Mouse (Mus musculus) erythroid progenitor cell, adult 5-6 weeks (primary cell): ENCODE data around the gene E330021D16Rik. TPM values are rescaled to one million over a fixed set of nuclear protein-coding genes. Genes with fewer than 3 reads are reported as not detected.
A peak's percentile ranks its signal among the peaks of the same experiment; 100 is the strongest.
"Not testable (repeated sequence)": the region's sequence is repeated elsewhere in the genome, so short reads cannot be mapped to it uniquely, and the experiment has no call there.

Experiments used
- ATAC-seq: replicated peaks from 2 replicates; pipeline ENCODE4 v1.8.0; 2016; ENCODE audit warnings: moderate number of reproducible peaks, mild to moderate bottlenecking, moderate TSS enrichment, inconsistent platforms; ENCODE audit not compliant: poor library complexity, low FRiP score, severe bottlenecking
- total RNA-seq, 2 experiments: library from RNA; stranded (forward) in 1 of 2; stranded (reverse) in 1 of 2; fragments of 150-400 nt in 1 of 2; fragments of 186-747, 209-891 nt in 1 of 2; gene quantifications; 2 replicates each; pipeline versions ENCODE4 v1.2.3 to v1.2.4; 2015 to 2017; ENCODE audit warnings: low replicate concordance in 2 of 2

Gene E330021D16Rik
- total RNA-seq (2015; ENCODE audit: low replicate concordance) (not detected in 2 replicates), total RNA-seq (2017; ENCODE audit: low replicate concordance) (not detected in 2 replicates)

GRCm38 (mm10) chr6:136415133-136415775, at the start of gene E330021D16Rik:
Gene E330021D16Rik, minus strand, starts transcription at chr6:136415569.
- ATAC-seq, result no peak

DNA sequence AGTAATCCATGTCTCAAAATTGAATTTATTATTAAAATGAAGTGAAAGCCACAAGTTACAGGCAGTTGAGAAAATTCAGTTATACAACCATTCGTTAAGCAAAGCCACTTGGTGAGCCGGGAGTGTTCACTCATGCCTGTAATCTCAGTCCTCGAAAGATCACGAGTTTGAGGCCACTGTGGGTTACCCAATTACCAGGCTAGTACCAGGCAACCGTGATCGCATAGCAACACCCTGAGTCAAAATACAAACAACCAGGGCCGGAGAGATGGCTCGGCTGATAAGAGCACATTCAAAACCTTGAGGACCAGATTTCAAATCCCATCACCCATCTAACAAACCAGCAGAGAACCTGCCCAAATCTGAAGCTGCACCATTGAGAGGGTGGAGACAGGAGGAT, 49.7 kb upstream of the E330021D16Rik start:
- ATAC-seq, result no peak

DNA sequence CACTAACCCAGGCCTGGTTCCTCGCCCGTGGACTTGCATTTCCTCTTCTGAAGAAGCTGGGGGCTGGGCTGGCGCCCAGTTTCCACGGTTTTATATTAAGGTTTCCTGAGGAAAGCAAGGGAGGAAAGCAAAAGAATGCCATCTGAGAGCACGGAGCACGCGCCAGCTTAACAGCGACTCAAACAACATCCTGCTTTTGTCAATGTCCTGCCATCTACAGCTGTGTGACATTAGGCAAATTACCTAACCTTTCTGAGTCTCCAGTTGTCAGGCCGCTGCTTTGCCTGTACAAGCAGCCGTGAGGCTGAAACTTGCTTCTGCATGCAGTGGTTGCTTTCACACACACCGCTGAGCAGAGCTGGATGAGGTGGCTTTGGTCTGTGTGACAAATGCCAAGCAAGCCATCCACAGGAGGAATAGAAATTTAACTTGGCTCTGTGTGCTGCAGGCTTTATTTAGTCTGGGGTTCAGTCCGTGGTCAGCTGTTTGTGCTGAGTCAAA, 48.8 kb upstream of the E330021D16Rik start:
- no peak for ATAC-seq

- no peak for ATAC-seq
These were observed 48.1 kb upstream of the E330021D16Rik start for GRCm38 (mm10) chr6:136463491-136463890.

- no peak for ATAC-seq
These were observed 43.8 kb upstream of the E330021D16Rik start for GRCm38 (mm10) chr6:136459156-136459555.

DNA sequence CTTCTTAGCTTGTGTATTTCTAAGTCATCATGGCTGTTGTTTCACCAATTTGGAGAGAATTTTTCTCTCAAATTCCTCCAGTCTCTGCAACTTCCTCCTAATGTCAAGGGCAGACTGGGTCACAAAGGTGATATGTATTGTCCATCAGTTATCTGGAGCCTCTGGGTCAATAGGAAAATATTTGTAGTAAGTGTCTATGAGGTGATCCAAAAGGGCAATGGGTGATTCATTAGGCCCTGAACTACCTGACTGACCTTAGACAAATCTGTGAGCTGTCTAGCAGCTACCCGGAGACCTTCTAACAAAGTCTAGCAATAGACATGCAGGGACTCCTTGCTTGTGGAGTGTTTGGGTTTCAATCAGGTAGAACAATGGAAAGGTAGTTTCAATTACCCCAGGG, 40.9 kb upstream of the E330021D16Rik start:
- no peak for ATAC-seq

DNA sequence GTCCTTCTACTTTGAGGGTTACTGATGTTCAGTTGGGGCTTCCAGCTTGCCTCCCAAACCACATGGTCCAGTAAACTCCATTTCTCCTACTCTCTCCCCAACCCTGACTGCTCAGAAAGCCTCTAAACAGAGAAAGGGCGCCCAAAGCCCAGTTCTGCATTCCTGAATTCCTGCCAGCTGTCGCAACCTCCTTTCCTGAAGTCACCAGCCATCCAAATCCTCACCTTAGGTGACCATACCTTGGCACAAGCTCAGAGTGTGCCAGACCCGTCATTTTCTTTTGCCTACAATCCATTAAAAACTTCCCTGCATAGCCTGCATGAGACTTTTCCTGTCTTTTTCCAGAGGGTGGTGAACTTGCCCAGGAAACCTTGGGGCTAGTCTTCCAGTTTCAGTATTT, 40.3 kb upstream of the E330021D16Rik start:
- no peak for ATAC-seq

DNA sequence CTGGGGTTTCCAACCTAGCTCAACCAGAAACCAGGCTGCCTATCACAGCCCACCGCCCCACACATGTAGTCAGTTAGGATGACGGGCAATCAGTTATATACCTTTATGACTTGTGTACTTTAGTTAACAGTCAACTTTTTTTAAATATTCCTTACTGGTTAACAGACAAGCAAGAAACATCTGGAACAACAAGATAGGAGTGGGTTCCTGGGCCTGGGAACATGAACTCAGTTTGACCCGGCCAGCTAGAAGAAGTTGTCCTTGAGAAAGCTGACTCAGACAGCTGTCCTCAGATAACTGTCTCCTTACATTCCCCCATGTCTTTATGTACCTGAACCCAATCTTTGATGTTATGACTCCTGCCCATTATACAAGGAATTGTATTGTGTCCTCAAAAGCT, 37.3 kb upstream of the E330021D16Rik start:
- ATAC-seq, result no peak

- ATAC-seq, result no peak
These were observed 35.5 kb upstream of the E330021D16Rik start for GRCm38 (mm10) chr6:136450863-136451262.

DNA sequence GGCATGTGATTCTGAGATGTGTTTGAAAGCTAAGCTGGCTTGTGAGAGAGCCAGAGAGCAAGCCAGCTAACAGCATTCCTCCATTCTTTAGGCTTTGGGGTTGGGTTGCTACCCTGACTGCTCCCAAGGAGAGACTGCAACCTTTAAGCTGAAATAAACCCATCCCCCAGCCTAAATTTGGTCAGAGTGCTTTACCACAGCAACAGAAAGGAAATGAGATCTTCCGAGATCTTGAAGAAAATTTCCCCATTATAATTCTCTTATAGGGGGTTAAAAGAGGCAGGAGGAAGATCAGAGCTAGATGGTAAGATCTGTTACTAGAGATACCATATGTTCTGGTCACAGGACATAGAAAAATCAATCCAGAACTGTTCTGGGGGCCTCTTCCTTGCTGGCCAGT, 34.6 kb upstream of the E330021D16Rik start:
- ATAC-seq, result no peak

- 0 out of 2 replicates have a peak, but pooled peaks have one; percentile 42 for ATAC-seq
These were observed 33.9 kb upstream of the E330021D16Rik start for GRCm38 (mm10) chr6:136449270-136449692.

DNA sequence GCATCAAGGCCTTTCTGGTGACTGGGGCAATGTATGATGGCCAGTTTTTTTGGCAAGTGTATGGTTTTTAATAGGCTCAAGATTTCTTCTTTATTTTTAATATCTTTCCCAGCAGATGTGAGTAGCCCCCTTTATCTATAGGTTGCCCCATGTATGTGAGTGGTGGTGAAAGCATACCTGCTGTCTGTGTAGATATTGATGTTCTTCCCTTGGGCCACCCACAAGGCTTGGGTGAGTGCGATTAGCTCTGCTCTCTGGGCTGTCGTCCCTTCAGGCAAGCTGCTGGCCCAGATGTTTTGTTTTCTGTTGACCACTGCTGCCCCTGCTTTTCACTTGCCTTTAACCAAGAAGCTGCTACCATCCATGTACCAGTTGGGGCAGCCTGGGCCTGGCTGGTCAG, 23.8 kb upstream of the E330021D16Rik start:
- ATAC-seq, result not testable (repeated sequence)

DNA sequence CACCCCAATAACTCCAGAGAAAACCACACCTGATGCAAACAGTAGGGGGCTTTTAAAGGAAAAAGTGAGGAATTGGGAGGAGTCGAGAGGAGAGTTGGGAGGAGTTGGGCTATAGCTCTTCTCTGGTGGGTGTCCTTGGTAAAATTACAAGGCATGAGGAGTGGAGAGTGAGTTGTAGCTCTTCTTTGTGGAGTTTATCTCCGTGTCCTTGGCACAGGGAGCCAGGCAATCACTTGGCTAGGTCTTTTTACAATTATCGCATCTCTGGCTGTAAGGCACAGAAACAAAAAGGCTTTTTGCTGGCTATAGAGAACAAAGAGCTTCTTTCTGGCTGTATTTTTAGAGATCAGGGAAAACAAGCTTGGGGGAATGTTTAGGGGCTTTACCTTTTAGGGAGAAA, 20.8 kb upstream of the E330021D16Rik start:
- not testable (repeated sequence) for ATAC-seq

- ATAC-seq, result no peak
These were observed 18.2 kb upstream of the E330021D16Rik start for GRCm38 (mm10) chr6:136433573-136433972.

DNA sequence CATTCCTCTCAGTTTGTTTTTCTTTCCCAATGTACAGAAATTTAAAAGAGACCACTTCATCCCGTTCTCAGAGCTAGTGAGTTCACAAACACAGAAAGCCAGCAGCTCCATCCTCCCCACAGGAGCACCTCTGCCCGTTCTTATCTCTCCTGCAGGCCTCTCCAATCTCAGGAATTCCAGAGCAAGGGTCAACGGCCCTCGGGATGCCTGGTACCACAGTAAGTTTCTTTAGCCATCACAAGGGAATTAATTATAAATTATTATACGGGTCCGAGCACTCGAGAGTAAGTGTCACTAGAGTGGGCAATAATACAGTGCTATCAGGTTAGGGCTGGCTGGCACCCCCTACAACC, 16.5 kb upstream of the E330021D16Rik start:
- no peak for ATAC-seq

- ATAC-seq, result no peak
These were observed 16.0 kb upstream of the E330021D16Rik start for GRCm38 (mm10) chr6:136431169-136431895.

DNA sequence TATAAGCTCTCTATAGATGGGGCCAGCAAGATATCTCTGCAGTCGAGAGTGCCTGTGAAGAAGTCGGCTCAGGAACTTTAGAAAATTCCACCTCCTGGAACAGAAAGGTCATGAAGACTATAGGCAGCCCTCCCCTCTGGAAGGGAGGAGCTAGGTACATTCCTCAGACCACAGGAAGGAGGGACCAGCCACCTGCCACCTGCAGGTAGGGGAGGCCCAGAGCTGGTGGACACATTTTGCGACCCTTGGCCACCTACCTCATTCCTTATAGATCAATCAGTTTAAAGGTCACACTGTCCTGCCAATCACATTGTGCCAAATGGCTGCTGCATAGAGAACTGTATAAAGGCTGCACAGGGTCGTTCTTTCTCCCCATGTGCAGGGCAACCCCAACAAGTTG, 14.1 kb upstream of the E330021D16Rik start:
- ATAC-seq, result no peak

- ATAC-seq, result no peak
These were observed 13.0 kb upstream of the E330021D16Rik start for GRCm38 (mm10) chr6:136428412-136428811.

- ATAC-seq, result no peak
These were observed 11.9 kb upstream of the E330021D16Rik start for GRCm38 (mm10) chr6:136427240-136427639.

DNA sequence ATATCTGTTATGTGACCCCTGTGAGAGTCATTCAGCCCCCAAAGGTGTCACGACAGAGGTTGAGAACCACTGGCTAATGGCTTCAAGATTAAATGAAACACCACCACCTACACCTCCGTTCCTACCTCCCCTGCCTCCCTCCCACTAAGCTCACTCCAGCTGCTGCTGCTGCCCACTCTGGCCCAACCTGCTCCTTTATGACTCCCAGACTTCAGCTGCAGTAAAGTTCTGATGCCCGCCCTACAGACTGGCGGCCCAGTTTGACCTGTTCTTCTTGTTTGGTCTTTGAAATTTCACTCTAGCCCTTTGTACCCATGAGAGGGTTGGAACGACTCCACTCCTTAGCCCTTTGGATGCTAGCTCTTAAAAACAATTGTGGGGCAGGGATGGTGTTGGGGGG, 10.6 kb upstream of the E330021D16Rik start:
- no peak for ATAC-seq

- no peak for ATAC-seq
These were observed 8.8 kb upstream of the E330021D16Rik start for GRCm38 (mm10) chr6:136424166-136424565.
